Mouse (Mus musculus): Measurements from ENCODE around the gene Cenpi. TPM values are rescaled to one million over a fixed set of nuclear protein-coding genes. Genes with fewer than 3 reads are reported as not detected.

Gene Cenpi
- total and polyA plus RNA-seq, 3 experiments: 11.6 to 40.9 (median 22.2) TPM

GRCm38 (mm10) chrX:134280531-134280930 is 27.4 kb upstream of the Cenpi start:
- dilution Hi-C loops (cut with MboI; ENCODE audit: extremely low pct_ligation_motif_present, extremely low pct_unique_long_range_greater_than_20kb, low sequenced_read_pairs): no loop called here
- H3K4me3 ChIP-seq (replicated peaks in 1 of 3; ENCODE audit: low read depth in 2 of 3, low read length in 2 of 3, poor library complexity in 1 of 3): no peak overlapping the region

GRCm38 (mm10) chrX:134285102-134285501 is 22.8 kb upstream of the Cenpi start:
- no peak for TF ChIP-seq ELF1 (IDR thresholded peaks at IDR 0.05; ENCODE audit: low read depth, low read length)
- TF ChIP-seq NELFE (IDR thresholded peaks at IDR 0.05; ENCODE audit: low read depth, low read length): no peak
- no peak for TF ChIP-seq ZMIZ1 (IDR thresholded peaks at IDR 0.05; ENCODE audit: low read depth, low read length)
- TF ChIP-seq RAD21 (IDR thresholded peaks at IDR 0.05; ENCODE audit: low read depth, low read length): no peak
- no peak for TF ChIP-seq JUND (conservative IDR thresholded peaks at IDR 0.05; ENCODE audit: low read depth, low read length)
- TF ChIP-seq E2F4 (IDR thresholded peaks at IDR 0.05; ENCODE audit: insufficient replicate concordance, low read depth, low read length): no peak
- no peak for TF ChIP-seq ETS1 (conservative IDR thresholded peaks at IDR 0.05; ENCODE audit: low read depth, low read length)
- TF ChIP-seq ZKSCAN1 (IDR thresholded peaks at IDR 0.05; ENCODE audit: borderline replicate concordance, low read depth, low read length): no peak
- no peak for TF ChIP-seq ZC3H11A (IDR thresholded peaks at IDR 0.05; ENCODE audit: low read depth, low read length)
- TF ChIP-seq TCF12 (IDR thresholded peaks at IDR 0.05; ENCODE audit: low read depth, low read length): no peak
- no peak for TF ChIP-seq MAZ (IDR thresholded peaks at IDR 0.05; ENCODE audit: low read depth, low read length)
- no peak for TF ChIP-seq GABPA (IDR thresholded peaks at IDR 0.05; ENCODE audit: insufficient replicate concordance, low read depth, low read length)
- TF ChIP-seq USF1 (IDR thresholded peaks at IDR 0.05; ENCODE audit: low read depth, low read length): no peak
- no peak for TF ChIP-seq MEF2A (IDR thresholded peaks at IDR 0.05; ENCODE audit: borderline replicate concordance, low read depth, low read length)
- TF ChIP-seq SIN3A (IDR thresholded peaks at IDR 0.05; ENCODE audit: low read length): no peak
- TF ChIP-seq TBP (conservative IDR thresholded peaks at IDR 0.05; ENCODE audit: low read depth, low read length): no peak
- no peak for TF ChIP-seq EP300 (IDR thresholded peaks at IDR 0.05; ENCODE audit: low read length)
- no peak for TF ChIP-seq MAFK (IDR thresholded peaks at IDR 0.05; ENCODE audit: insufficient replicate concordance, low read length)
- no peak for TF ChIP-seq KAT2A (IDR thresholded peaks at IDR 0.05; ENCODE audit: insufficient replicate concordance, low read length)
- dilution Hi-C loops (cut with MboI; ENCODE audit: extremely low pct_ligation_motif_present, extremely low pct_unique_long_range_greater_than_20kb, low sequenced_read_pairs): no loop called here

More at GRCm38 (mm10) chrX:134280531-134280930, 27.4 kb upstream of the Cenpi start:
- no peaks in the 10 kb centered on the region for H3K4me1 ChIP-seq (ENCODE audit: control insufficient read depth in 1 of 2, insufficient read depth in 2 of 2)
- H3K9ac ChIP-seq (ENCODE audit: insufficient read depth, low read depth): no peak overlapping the region
- no peak overlapping the region for H3K4me2 ChIP-seq (ENCODE audit: insufficient read depth, low read depth, poor library complexity, severe bottlenecking)
- TF ChIP-seq GABPA (IDR thresholded peaks at IDR 0.05; ENCODE audit: insufficient replicate concordance, low read depth, low read length) (no peak), E2F4 (IDR thresholded peaks at IDR 0.05; ENCODE audit: insufficient replicate concordance, low read depth, low read length) (no peak), NRF1 (IDR thresholded peaks at IDR 0.05; ENCODE audit: low read depth, low read length) (no peak), USF2 (conservative IDR thresholded peaks at IDR 0.05; ENCODE audit: low read depth, low read length) (no peak)
- in situ Hi-C loops (cut with MboI; ENCODE audit: low pct_ligation_motif_present, low pct_unique_long_range_greater_than_20kb, low sequenced_read_pairs): no loop called here
- peaks cover under 1% of the 10 kb centered on the region; the same call in 1 of the 2 replicates for H3K79me2 ChIP-seq (replicated peaks; ENCODE audit: control insufficient read depth, extremely low read depth, insufficient read depth, poor library complexity, severe bottlenecking)
- H3K27me3 ChIP-seq (replicated peaks): no peaks in the 10 kb centered on the region
- H3K9me3 ChIP-seq (replicated peaks; ENCODE audit: low read length): no peaks in the 10 kb centered on the region
- no peak overlapping the region for H3K27ac ChIP-seq (ENCODE audit: insufficient read depth, low read depth)
- no peaks in the 10 kb centered on the region for H3K36me3 ChIP-seq (replicated peaks in 1 of 2; ENCODE audit: control insufficient read depth in 1 of 2, insufficient read depth in 1 of 2, low read length in 1 of 2)
- no peak for DNase-seq (ENCODE audit: extremely low read depth)

More at GRCm38 (mm10) chrX:134285102-134285501, 22.8 kb upstream of the Cenpi start:
- Histone ChIP-seq H3K4me3 (replicated peaks in 1 of 3; ENCODE audit: low read depth in 2 of 3, low read length in 2 of 3, poor library complexity in 1 of 3) (no peak overlapping the region), H3K9me3 (replicated peaks; ENCODE audit: low read length) (no peaks in the 10 kb centered on the region), H3K79me2 (replicated peaks; ENCODE audit: control insufficient read depth, extremely low read depth, insufficient read depth, poor library complexity, severe bottlenecking) (no peaks in the 10 kb centered on the region), H3K4me2 (ENCODE audit: insufficient read depth, low read depth, poor library complexity, severe bottlenecking) (no peak overlapping the region), H3K27ac (ENCODE audit: insufficient read depth, low read depth) (no peak overlapping the region), H3K4me1 (ENCODE audit: control insufficient read depth in 1 of 2, insufficient read depth in 2 of 2) (no peaks in the 10 kb centered on the region), H3K27me3 (replicated peaks) (no peaks in the 10 kb centered on the region), H3K36me3 (replicated peaks in 1 of 2; ENCODE audit: control insufficient read depth in 1 of 2, insufficient read depth in 1 of 2, low read length in 1 of 2) (no peaks in the 10 kb centered on the region), H3K9ac (ENCODE audit: insufficient read depth, low read depth) (no peak overlapping the region)
- no peak for DNase-seq (ENCODE audit: extremely low read depth)
- in situ Hi-C loops (cut with MboI; ENCODE audit: low pct_ligation_motif_present, low pct_unique_long_range_greater_than_20kb, low sequenced_read_pairs): no loop called here
